Mouse (Mus musculus) lung, embryonic 15.5 days (tissue): ENCODE measurements around the gene Gm1113. TPM values are rescaled to one million over a fixed set of nuclear protein-coding genes. Genes with fewer than 3 reads are reported as not detected.

Experiments
- ATAC-seq: fragments of 200-750 bp; cut with Nextera tagmentation; 2 replicates; pipeline ENCODE4 v1.8.0; 2017; ENCODE audit warnings: moderate number of reproducible peaks, borderline replicate concordance; ENCODE audit not compliant: low FRiP score, low TSS enrichment; ENCODE audit errors: extremely low read depth
- H3K27ac ChIP-seq: fragments of 300-500 bp; sonication (generic); 2 replicates; pipeline ENCODE4 v1.5.1; 2015; ENCODE audit warnings: moderate library complexity, mild to moderate bottlenecking, inconsistent platforms
- H3K27me3 ChIP-seq: fragments of 300-500 bp; sonication (generic); 2 replicates; pipeline ENCODE4 v1.6.1; 2015; ENCODE audit warnings: inconsistent platforms
- H3K36me3 ChIP-seq: fragments of 300-500 bp; sonication (generic); 2 replicates; pipeline ENCODE4 v1.6.1; 2015; ENCODE audit warnings: inconsistent platforms
- H3K4me1 ChIP-seq: fragments of 300-500 bp; sonication (generic); 2 replicates; pipeline ENCODE4 v1.6.1; 2015; ENCODE audit warnings: inconsistent platforms
- H3K4me2 ChIP-seq: fragments of 300-500 bp; sonication (generic); 2 replicates; pipeline ENCODE4 v1.6.1; 2015; ENCODE audit warnings: inconsistent platforms, mild to moderate bottlenecking, moderate library complexity
- H3K4me3 ChIP-seq: fragments of 300-500 bp; sonication (generic); 2 replicates; pipeline ENCODE4 v1.5.1; 2015; ENCODE audit warnings: mild to moderate bottlenecking, inconsistent platforms
- H3K9ac ChIP-seq: fragments of 300-500 bp; sonication (generic); 2 replicates; pipeline ENCODE4 v1.6.1; 2015; ENCODE audit warnings: inconsistent platforms
- H3K9me3 ChIP-seq: fragments of 300-500 bp; sonication (generic); 2 replicates; pipeline ENCODE4 v1.6.1; 2016; ENCODE audit warnings: inconsistent platforms
- WGBS: fragments of 180-500 bp; shearing (Covaris S2); methylation state at CpG from one replicate; pipeline ENCODE4 v1.1.7; 2015; 5-methylcytosine and 5-hydroxymethylcytosine counted together
- polyA plus RNA-seq: library from polyadenylated mRNA; unstranded; fragments of >200 nt; fragmentation: Nextera tagmentation; extraction: Ambion mirVana; gene quantifications from 2 replicates; pipeline ENCODE4 v1.2.1, GENCODE M21; 2015

The Gm1113 gene
- polyA plus RNA-seq, 1 experiment from 2014 or later = not detected

GRCm38 (mm10) chr9:35543099-35543860 lies 25.2 kb upstream of the Gm1113 start:
- H3K36me3 ChIP-seq = no peaks in the 10 kb centered on the region
- no peak overlapping the region for H3K4me3 ChIP-seq
- no peak overlapping the region for H3K9ac ChIP-seq
- ATAC-seq = no peak
- H3K4me2 ChIP-seq = no peak overlapping the region
- no peak overlapping the region for H3K27ac ChIP-seq
- no peaks in the 10 kb centered on the region for H3K27me3 ChIP-seq
- WGBS = 80% methylated on average over 14 of the region's 14 CpGs
- no peaks in the 10 kb centered on the region for H3K9me3 ChIP-seq
- no peaks in the 10 kb centered on the region for H3K4me1 ChIP-seq

GRCm38 (mm10) chr9:35541941-35542340 lies 23.9 kb upstream of the Gm1113 start:
- no peaks in the 10 kb centered on the region for H3K36me3 ChIP-seq
- H3K27ac ChIP-seq = no peak overlapping the region
- H3K4me1 ChIP-seq = no peaks in the 10 kb centered on the region
- no peak for ATAC-seq
- H3K4me3 ChIP-seq = no peak overlapping the region
- no peaks in the 10 kb centered on the region for H3K27me3 ChIP-seq
- no peak overlapping the region for H3K9ac ChIP-seq
- H3K9me3 ChIP-seq = no peaks in the 10 kb centered on the region
- 63% methylated on average over 6 of the region's 6 CpGs for WGBS
- H3K4me2 ChIP-seq = no peak overlapping the region

- no peak overlapping the region for H3K4me3 ChIP-seq
- 6% methylated on average over 6 of the region's 6 CpGs for WGBS
- H3K9ac ChIP-seq = no peak overlapping the region
- H3K9me3 ChIP-seq = no peaks in the 10 kb centered on the region
- H3K4me2 ChIP-seq = no peak overlapping the region
- no peak overlapping the region for H3K27ac ChIP-seq
- no peaks in the 10 kb centered on the region for H3K27me3 ChIP-seq
- H3K4me1 ChIP-seq = no peaks in the 10 kb centered on the region
- H3K36me3 ChIP-seq = no peaks in the 10 kb centered on the region
- ATAC-seq = peak; percentile 58
Observed at GRCm38 (mm10) chr9:35541488-35541887, 23.4 kb upstream of the Gm1113 start.

GRCm38 (mm10) chr9:35541024-35541423 lies 23.0 kb upstream of the Gm1113 start:
- Histone ChIP-seq H3K27me3 (no peaks in the 10 kb centered on the region), H3K4me2 (no peak overlapping the region), H3K4me3 (no peak overlapping the region), H3K9me3 (no peaks in the 10 kb centered on the region), H3K4me1 (no peaks in the 10 kb centered on the region), H3K27ac (no peak overlapping the region), H3K9ac (no peak overlapping the region), H3K36me3 (no peaks in the 10 kb centered on the region)
- 76% methylated on average over 5 of the region's 5 CpGs for WGBS
- ATAC-seq = no peak

- Histone ChIP-seq H3K4me2 (no peak overlapping the region), H3K27me3 (no peaks in the 10 kb centered on the region), H3K9me3 (no peaks in the 10 kb centered on the region), H3K4me1 (no peaks in the 10 kb centered on the region), H3K27ac (no peak overlapping the region), H3K4me3 (no peak overlapping the region), H3K36me3 (no peaks in the 10 kb centered on the region), H3K9ac (no peak overlapping the region)
- WGBS = 60% methylated on average over 13 of the region's 13 CpGs
- no peak for ATAC-seq
Observed at GRCm38 (mm10) chr9:35539001-35539750, 21.1 kb upstream of the Gm1113 start.

DNA sequence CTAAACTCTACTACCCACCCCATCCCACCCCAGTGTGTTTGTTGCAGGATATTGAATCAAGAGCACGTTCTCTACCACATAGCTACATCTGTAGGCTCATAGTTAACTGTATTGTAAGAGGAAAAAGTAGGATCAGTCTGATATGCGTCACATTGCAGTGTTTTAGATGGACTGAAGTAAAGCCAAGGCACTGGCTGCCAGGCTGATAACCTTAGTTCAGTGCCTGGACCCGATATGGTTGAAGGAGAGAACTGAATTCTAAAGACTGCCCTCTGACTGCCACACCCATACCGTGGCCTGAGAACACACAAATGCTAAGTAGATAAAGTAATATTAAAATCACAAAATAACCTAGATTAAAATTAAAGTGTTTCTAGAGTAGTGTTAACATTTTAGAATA lies 17.8 kb upstream of the Gm1113 start:
- 66% methylated on average over 4 of the region's 4 CpGs for WGBS

DNA sequence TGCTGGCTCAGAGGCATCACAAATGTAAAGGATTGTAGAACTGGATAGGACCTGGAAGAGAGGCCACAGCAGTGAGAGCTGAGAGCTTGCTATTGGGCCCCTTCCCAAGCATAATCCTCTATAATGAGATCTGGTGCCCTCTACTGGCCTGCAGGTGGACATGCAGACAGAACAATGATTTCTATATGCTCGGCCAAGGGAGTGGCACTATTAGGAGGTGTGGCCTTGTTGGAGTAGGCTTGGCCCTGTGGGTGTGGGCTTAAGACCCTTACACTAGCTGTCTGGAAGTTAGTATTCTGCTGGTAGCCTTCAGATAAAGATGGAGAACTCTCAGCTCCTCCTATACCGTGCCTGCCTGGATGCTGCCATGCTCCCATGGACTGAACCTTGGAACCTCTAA lies 17.0 kb upstream of the Gm1113 start:
- Histone ChIP-seq H3K4me3 (no peak overlapping the region), H3K9me3 (no peaks in the 10 kb centered on the region), H3K9ac (no peak overlapping the region), H3K27ac (no peak overlapping the region), H3K27me3 (no peaks in the 10 kb centered on the region), H3K36me3 (no peaks in the 10 kb centered on the region), H3K4me2 (no peak overlapping the region), H3K4me1 (peaks cover under 1% of the 10 kb centered on the region; the same call in 1 of the 2 replicates)
- 5% methylated on average over 2 of the region's 2 CpGs for WGBS
- ATAC-seq = peak; percentile 73; the same call in 1 of the 2 replicates

More for the DNA sequence above, 17.8 kb upstream of the Gm1113 start:
- Histone ChIP-seq H3K4me2 (no peak overlapping the region), H3K27me3 (no peaks in the 10 kb centered on the region), H3K9me3 (no peaks in the 10 kb centered on the region), H3K9ac (no peak overlapping the region), H3K4me3 (no peak overlapping the region), H3K4me1 (no peaks in the 10 kb centered on the region), H3K36me3 (no peaks in the 10 kb centered on the region), H3K27ac (no peak overlapping the region)
- ATAC-seq = no peak

DNA sequence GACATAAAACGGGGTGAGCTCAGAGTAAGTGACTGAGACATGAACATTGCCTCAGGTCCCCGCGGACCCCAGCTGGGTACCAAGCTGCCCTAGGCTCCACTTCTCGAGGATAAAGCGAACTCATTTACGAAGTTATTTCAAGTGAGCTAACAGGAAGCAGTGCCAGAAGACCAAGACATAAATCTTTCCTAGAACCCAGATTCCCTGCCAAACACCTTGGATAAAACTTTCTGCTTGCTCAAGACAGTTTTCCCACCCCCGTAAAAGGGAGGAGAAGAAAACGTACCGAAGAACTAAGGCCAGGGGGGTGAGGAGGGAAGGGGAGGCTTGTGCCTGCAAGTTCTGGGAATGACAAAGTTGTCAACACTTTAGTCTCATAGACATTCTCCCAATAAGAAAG lies 15.2 kb upstream of the Gm1113 start:
- Histone ChIP-seq H3K27ac (no peak overlapping the region), H3K36me3 (no peaks in the 10 kb centered on the region), H3K27me3 (no peaks in the 10 kb centered on the region), H3K9ac (no peak overlapping the region), H3K9me3 (no peaks in the 10 kb centered on the region), H3K4me1 (peaks cover 7% of the 10 kb centered on the region), H3K4me2 (no peak overlapping the region), H3K4me3 (no peak overlapping the region)
- no peak for ATAC-seq
- WGBS = 45% methylated on average over 9 of the region's 9 CpGs

DNA sequence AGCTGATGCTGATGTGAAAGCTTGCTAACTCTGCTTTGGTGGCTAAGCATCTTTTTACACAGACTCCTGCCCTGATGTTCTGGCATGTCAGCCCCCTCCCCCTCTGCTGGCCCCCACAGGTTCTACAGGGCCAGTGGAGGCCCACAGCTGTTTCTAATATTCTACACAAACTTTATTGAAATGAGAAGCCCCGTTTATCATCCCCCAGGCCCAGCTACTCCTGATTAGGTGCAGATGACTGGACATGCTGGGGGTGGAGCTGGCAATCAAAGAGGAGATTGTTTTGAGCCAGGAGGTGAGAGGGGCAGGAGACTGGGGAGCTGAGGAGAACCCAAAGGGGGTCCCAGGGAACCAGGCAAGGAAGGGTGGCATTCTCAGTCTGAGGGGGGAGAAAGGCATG lies 11.7 kb upstream of the Gm1113 start:
- Histone ChIP-seq H3K9ac (no peak overlapping the region), H3K4me2 (no peak overlapping the region), H3K9me3 (no peaks in the 10 kb centered on the region), H3K36me3 (no peaks in the 10 kb centered on the region), H3K27ac (no peak overlapping the region), H3K4me1 (peaks cover 7% of the 10 kb centered on the region), H3K27me3 (no peaks in the 10 kb centered on the region), H3K4me3 (no peak overlapping the region)
- no peak for ATAC-seq
- 6% methylated on average over 1 of the region's 1 CpGs for WGBS

GRCm38 (mm10) chr9:35529141-35529540 lies 11.1 kb upstream of the Gm1113 start:
- Histone ChIP-seq H3K4me3 (no peak overlapping the region), H3K27ac (no peak overlapping the region), H3K36me3 (no peaks in the 10 kb centered on the region), H3K9me3 (no peaks in the 10 kb centered on the region), H3K4me2 (no peak overlapping the region), H3K9ac (no peak overlapping the region), H3K27me3 (no peaks in the 10 kb centered on the region), H3K4me1 (peaks cover 7% of the 10 kb centered on the region)
- 44% methylated on average over 3 of the region's 3 CpGs for WGBS
- ATAC-seq = no peak

DNA sequence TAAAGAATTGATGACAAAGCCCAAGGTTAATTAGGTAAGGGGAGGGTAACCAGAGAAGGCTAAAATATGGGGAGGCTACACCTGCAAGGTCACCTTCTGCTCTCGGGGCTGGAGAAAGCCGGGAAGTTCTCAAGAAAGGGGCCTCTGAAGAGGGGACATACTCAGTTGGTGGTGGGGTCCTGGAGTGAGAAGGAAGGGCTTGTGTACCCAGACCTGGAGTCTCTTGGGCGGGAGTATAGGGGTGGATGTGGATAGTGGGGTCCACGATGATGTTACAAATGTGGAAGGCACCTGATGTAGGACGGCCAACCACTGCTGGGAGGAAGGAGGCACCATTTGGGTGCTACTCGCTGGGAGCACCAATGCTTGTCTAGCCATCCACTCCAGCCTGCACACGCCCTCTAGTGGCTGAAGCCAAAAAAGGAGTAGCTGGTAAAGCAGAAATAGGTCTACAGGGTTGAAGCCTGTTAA lies 5.9 kb upstream of the Gm1113 start:
- 16% methylated on average over 7 of the region's 7 CpGs for WGBS
- H3K4me1 ChIP-seq = peaks cover 17% of the 10 kb centered on the region
- H3K27ac ChIP-seq = peak overlapping the region; percentile 2
- 0 out of 2 replicates have a peak overlapping the region, but pooled peaks have one; percentile 2 for H3K4me2 ChIP-seq
- no peaks in the 10 kb centered on the region for H3K36me3 ChIP-seq
- no peak overlapping the region for H3K4me3 ChIP-seq
- no peaks in the 10 kb centered on the region for H3K9me3 ChIP-seq
- H3K9ac ChIP-seq = no peak overlapping the region
- peak; percentile 58 for ATAC-seq
- H3K27me3 ChIP-seq = no peaks in the 10 kb centered on the region; the same call in 1 of the 2 replicates

- peak; percentile 85; the same call in 1 of the 2 replicates for ATAC-seq
- 29% methylated on average over 5 of the region's 5 CpGs for WGBS
- H3K27ac ChIP-seq = peak overlapping the region; percentile 37; the same call in 1 of the 2 replicates
Observed at GRCm38 (mm10) chr9:35523541-35523940, 5.5 kb upstream of the Gm1113 start.

More at GRCm38 (mm10) chr9:35523541-35523940, 5.5 kb upstream of the Gm1113 start:
- Histone ChIP-seq H3K4me3 (no peak overlapping the region), H3K27me3 (no peaks in the 10 kb centered on the region; the same call in 1 of the 2 replicates), H3K9me3 (no peaks in the 10 kb centered on the region), H3K4me2 (0 out of 2 replicates have a peak overlapping the region, but pooled peaks have one; percentile 2), H3K4me1 (peaks cover 17% of the 10 kb centered on the region), H3K36me3 (no peaks in the 10 kb centered on the region), H3K9ac (no peak overlapping the region)
